Mouse (Mus musculus) mouse trophoblast stem cell (cell line): ENCODE measurements around the gene Dio1.

ENCODE experiments used
- in situ Hi-C, 2 experiments: fragments of 300-500 bp; cut with MseI, MboI; formaldehyde crosslinking; loops; 2 replicates in 1 of 2; 3 replicates in 1 of 2; pipeline ENCODE4 v1.15.1; 2025

Gene Dio1

DNA sequence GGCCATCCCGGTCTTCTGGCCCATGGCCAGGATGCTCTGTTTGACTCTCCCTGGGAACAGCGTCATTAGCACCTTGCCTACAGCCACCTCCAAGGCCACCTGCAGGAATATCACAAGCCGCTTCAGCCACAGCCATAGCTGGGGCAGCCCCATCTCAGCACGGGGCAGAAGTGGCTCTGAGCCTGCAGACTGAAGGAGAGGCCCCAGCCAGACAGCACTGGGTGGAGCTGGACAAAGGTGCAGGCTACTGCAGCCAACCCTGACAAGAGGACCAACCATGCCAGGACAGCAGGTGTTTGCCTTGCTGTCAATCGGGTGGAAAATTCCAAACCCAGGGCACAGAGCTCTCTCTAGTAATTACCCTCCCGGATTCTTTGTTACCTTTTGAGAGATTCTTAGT is at the start of gene Dio1:
Gene Dio1 (minus strand): TSS at position 204 of the 400 bp plus-strand sequence.
- in situ Hi-C loops, result no loop called here

DNA sequence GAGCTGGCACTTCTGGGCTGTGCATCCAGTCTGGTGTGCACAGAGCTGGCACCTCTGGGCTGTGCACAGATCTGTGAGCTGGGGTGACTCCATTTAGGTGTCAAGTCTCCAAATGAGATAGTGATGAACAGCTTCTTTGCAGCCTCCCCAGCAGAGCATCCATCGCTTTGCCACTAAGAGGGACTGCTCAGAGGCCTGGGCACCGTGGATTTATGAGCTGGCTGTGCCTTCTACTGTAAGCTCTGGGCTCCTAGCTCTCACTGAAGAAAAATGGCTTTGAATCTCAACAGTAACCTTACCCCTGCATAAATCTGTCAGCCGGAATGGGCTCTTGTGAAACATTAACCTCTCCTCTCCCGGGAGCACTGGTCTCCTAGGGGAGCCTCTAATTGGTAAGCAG is 47.6 kb upstream of the Dio1 start:
- in situ Hi-C loops, result no loop called here

DNA sequence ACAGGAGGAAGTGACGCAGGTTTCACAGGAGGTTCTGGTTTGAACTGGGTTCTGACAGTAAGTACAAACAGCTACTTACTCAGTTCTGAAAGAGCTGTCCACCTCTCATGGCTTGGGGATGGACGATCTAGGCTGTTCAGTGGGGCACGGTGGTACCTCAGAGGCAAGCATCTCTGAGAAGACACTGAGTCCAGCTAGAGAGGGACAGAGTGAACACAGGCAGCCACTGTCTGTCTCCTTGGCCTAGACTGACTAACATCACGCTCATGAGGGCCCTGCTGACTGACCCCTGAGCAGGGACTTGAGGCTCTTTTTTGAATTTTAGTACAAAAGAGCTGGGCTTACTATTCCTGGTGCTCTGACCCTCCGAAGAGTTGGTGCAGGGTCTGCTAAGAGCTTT is 47.2 kb upstream of the Dio1 start:
- in situ Hi-C loops, result no loop called here

DNA sequence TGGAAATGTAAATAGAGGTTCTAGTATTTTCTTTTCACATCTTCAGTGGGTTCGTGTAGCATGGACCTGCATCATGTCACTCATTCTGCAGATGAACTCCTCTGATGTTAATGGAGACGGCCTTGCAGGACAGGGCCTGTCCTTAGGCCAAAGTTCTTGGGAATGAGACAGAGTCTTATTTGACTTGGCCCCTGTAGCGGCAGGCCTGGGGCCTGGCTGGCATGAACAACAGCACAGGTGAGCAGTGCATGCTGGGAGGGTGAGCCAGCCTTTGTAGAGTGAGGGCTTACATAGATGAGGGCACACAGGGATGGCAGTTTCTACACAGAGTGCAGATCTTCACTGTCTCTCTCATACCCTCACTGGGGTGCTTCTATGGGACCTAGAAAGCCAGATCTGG is 46.6 kb upstream of the Dio1 start:
- in situ Hi-C loops, result no loop called here

DNA sequence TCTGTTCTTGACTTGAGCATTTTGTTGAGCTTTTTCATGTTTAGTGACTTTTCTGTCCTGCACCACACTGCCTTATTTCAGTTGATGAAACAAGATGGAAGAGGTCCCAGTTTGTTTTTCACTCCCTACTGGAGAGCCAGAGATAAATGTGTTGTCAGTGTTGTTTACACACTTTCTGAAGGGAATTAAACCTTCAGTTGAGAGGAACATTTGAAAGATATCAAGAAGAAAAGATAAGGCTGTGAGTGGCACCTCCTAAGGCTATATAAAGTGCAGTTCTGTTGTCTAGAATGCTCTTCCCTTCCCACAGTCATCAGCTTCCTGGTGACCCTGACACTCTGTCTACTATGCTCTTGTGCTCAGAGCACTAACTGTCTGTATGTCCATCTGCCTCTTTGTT is 44.4 kb upstream of the Dio1 start:
- in situ Hi-C loops, result no loop called here

DNA sequence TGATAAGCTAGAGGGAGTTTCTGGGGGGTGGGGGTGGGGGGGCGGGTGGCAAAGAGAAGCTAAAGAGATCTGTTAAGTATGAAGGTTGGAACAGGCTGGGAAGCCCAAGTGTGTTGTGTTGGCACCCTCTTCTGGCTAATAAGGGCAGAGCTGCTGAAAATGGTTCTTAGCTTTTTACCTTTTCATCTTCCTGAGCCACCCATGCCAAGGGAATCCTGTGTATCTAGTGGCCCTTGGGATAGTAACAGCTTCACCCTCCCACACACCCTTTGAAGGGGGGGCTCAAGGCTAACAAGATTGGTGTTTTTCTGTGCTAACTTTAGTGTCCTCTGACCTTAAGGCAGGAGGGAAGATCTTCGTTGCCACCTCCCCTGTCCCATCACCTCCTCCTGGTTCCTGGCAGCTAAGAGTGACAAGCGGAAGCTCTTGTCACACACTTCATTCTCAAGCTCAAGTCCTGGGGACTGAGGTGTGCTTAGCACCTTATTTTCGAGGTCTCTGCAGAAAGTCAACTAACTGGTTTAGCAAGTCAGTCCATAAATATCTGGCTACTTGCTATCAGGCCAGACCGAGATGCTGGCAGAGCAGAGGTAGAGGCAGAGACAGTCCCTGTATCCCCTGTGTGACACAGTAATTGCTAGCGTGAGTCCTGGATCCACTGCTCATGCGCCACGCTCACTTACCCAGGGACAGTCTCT is 42.5 kb upstream of the Dio1 start:
- in situ Hi-C loops, result loop anchor here in 1 of 2 experiments (10.0 kb wide), 1 partner anchor 105 kb away; no protein-coding TSS in a partner anchor

DNA sequence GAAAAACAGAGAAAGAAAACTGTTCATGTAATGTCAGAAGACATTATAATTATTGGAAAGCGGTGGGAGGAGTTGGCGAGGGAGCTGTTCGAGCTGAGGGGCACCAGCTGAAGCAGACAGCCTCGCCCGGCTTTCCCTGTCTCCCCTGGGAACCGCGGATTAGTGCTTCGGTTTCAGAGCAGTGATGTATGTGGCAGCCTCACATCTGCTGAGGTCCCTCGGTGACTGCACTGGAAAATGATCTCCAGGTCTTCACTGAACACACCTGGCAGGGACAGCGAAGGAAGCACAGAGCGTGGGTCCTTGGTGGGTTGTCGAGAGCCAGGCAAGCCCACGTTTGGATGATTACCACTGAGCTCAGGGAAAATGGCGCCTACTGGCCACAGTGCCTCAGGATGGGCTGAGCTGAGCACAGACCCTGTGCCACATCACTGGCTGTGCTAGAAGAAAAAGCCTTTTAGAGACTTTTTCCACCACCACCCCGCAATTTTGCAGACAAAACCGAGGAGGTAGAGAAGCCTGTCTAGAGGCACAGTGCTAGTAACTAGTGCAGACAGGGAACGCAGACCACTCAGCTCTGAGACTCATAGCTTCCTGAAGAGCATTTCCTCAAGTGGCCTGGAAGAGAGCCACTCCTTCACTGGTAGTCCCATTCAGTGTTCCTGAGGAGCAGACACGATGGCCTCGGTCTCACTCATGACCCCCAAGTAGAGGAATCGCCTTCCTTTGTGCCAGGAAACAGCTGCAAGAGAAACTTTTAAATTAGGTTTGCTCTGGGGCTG is 41.8 kb upstream of the Dio1 start:
- in situ Hi-C loops, result loop anchor here in 1 of 2 experiments (10.0 kb wide), 1 partner anchor 104 kb away; no protein-coding TSS in a partner anchor

DNA sequence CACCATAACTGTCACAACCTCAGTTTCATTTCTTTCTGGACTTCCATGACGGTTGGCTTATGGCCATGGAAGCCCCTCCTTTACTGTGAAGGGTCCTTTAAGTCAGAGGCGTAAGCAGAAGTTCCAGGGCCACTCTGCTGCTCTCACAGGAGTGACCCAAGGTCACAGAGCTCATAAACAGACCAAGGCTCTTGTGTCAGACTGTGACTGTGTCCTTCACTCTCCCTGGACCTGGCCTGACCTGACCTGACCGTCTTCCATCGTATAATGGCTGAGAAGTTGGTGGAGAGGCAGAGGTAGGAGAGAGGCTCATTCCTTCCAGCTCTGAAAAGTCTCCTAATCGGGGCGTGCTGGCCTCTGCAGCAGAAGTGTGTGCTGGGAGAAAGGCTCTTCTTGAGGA is 40.3 kb upstream of the Dio1 start:
- in situ Hi-C loops, result loop anchor here in 1 of 2 experiments (10.0 kb wide), 1 partner anchor 102 kb away; no protein-coding TSS in a partner anchor

DNA sequence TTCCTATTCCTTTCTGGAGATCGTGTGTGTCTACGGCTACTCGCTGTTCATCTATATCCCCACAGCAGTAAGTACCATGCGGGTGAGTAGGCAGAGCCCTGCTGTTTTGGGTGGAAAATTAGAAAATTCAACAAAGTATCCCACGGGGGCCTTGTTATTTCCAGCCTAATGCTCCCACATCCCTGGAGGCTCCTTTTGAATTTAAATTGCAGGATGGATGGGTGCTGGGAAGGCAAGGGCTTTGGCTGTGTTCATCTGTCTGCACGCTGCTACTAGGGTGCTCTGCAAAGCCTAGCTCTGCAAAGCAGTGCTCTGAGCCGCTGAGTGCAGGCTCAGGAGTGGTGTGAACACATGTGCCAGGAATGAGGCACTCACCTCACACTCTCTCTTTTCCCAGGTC is 37.6 kb upstream of the Dio1 start:
- in situ Hi-C loops, result loop anchor here in 1 of 2 experiments (10.0 kb wide), 1 partner anchor 100 kb away; no protein-coding TSS in a partner anchor

DNA sequence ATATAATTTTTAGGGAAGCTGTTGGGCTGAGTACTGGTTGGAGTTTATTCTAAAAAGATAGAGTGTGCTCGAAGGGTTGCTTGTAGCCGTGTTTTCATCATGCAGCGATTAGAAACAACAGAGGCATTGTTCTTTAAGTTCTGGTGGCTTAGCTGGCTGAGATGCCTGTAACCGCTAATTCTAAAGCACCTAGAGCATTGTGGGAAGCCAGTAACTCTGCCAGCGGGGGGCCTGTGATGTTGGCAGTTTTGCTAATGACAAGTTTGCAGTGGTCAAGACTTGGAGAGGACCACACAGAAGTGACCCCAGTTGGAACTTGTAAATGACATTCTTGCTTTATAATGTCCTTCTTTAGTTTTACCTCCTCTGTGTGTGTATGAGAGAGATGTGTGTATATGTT is 34.4 kb upstream of the Dio1 start:
- in situ Hi-C loops, result loop anchor here in 1 of 2 experiments (10.0 kb wide), 1 partner anchor 97 kb away; no protein-coding TSS in a partner anchor

DNA sequence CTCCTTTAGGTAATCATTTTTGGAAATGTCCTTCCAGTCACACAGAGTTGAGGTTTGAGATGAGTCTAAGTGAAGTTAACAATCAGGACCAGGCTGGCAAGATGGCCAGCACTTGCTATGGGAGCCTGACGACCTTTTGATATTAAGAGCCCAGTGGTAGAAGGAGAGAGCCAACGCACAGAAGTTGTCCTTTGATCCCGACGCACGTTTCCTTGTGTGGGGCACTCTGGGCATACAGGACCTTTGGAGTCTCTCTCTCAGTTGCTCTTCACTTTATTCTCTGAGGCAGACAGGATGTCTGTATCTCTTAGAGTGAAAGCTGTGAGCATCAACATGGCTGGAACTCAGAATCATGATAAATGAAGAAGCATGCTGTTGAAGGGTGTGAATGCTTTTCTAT is 30.5 kb upstream of the Dio1 start:
- in situ Hi-C loops, result no loop called here

DNA sequence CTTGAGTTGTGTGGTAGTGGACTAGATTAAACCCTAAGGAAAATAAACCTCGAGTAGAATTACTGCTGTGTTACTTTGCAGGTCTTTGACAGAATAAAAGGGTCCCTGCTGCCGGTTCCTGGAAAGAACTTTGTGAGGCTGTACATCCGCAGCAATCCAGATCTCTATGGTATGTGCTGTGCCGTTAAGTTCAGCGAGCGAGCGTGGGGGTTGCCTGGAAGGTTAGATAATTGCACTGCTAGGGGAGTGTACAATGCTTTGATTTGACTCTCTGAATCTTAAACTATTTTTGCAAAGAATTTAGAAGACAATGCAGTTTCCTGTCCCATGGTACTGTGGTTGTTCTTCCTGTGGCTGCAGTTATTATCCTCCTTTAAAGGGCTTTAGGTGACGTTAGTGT is 29.4 kb upstream of the Dio1 start:
- in situ Hi-C loops, result no loop called here

DNA sequence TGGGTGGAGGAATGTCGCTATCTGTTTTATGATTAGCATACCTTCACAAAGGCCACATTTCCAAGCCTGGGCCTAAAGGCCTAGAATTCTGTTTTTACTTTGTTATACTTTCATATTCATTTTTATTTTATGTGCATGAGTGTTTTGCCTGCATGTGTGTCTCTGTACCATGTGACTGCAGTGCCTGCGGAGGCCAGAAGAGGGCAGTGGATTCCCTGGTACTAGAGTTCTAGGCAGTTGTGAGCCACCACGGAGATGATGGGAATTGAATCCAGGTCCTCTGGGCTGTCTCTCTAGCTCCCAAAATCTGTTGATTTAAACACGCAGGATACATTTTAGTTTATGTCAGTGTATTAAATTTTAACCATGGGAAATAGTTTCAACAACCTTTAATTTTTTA is 26.5 kb upstream of the Dio1 start:
- in situ Hi-C loops, result no loop called here

DNA sequence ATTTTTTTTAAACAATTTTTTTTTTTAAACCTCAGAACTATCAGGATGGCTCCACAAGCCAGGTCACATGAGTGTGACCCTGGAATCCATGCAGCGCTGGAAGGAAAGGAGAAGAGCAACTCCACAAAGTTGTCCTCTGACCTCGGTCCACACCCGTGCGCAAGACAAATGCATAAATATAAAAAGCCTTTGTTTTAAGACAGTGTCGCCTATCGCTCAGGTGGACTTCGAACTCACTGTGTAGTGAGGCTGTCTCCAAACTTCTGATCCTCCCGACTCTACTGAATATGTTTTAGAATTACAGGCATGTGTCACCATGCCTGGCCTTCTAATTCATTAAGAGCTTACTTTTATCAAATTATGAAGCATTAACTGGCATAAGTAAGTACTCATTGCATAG is 21.6 kb upstream of the Dio1 start:
- in situ Hi-C loops, result no loop called here

DNA sequence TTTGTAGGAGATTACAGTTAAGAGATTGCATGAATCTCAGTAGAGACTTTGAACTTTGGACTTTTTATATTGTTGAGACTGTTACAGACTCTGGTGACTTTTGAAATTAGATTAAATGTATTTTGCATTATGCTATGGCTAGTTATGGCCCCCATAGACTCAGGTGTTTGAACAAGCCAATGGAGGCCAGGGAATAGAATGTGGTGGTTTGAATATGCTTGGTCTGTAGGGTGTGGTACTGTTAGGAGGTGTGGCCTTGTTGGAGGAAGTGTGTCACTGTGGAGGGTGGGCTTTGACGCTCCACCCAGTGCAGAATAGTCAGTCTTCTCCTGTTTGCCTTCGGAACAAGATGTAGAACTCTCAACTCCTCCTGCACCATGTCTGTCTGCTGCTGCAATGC is 16.1 kb upstream of the Dio1 start:
- in situ Hi-C loops, result no loop called here

DNA sequence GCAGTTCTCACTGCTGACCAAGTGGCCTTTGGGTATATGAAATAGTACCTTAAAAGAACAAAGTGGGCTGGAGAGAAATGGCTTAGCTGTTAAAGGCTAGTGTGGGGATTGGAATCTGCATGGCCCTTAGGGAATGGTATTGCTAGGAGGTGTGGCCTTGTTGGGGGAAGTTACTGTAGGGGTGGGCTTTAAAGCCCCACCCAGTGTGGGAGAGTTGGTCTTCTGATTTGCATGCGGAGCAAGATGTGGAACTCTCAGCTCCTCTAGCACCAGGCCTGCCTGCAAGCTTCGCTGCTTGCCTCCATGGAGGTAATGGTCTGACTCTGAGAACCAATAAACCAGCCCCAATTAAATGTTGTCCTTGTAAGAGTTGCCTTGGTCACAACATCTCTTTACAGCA is 14.1 kb upstream of the Dio1 start:
- in situ Hi-C loops, result no loop called here

DNA sequence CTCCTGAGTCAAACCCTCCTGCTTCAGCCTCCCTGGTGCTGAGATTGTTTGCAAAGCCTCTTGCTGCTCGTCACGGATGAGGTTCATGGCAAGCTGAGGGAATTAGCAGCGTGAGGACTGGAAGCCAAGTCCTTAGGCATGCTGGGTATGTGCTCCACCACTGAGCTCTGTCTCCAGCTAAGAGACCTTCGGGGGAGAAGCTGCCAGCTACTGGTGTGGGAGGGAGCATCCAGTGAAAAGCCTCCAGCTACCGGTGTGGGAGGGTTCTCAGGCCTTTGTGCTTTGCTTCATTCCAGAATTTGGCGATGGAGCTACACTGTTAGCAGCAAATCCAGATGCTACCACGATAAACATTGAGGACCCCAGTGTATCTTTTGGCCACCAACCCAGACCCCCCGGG is 11.7 kb upstream of the Dio1 start:
- in situ Hi-C loops, result no loop called here

DNA sequence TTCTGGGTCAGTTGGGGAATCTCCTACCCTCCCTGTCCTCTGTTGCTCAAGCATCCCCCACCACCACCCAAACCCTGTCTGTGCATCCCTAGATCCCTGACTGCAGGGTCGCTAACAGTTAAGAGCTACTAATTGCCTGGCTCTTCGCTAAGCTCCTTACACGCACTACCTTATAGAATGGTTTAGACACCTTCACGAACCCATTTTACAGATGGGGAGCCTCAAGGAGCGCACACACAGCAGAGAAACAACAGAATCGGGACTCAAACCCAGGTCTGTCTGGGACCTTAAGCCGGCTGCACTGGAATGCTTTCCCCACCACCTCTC is 7.5 kb upstream of the Dio1 start:
- in situ Hi-C loops, result no loop called here

DNA sequence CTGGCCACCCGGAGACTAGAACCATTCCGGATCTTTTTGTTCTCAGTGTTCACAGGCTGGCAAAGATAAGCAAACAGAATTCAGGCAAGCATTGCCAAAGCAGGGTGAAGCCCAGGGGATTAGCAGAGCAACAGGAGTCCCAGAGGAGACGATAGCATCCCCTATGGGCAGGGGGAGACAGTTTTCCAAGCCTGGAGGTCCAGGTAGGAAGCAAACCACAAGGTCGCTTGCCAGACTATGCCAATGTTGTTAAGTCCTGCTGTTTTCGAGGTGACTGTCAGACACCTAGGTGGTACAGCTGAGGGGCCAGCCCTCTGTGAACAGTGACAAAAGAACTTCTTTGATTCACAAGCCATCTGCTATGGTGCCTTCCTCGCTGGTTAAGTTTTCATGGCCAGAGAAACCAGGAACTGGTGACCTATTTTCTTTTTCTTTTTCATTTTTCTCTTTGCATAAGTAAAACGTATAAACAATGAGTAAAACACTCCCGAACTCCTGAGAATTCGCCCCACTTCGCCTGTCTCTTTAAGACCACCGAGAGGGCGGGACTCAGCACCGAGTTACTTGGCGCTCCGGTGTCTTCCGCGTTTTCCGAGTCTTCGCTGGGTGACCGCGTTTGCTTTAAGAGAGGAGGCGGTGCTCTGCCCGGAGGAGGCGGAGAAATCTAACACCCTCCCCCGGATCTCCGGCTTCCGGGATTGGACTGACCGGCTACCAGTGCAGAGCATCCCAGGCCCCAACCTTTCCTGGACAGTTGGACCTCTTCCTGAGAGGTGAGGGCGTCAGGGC is 6.9 kb upstream of the Dio1 start, which contains the start of gene Yipf1:
Gene Yipf1 (plus strand): TSS at position 674 of the 789 bp plus-strand sequence.
- in situ Hi-C loops, result no loop called here

DNA sequence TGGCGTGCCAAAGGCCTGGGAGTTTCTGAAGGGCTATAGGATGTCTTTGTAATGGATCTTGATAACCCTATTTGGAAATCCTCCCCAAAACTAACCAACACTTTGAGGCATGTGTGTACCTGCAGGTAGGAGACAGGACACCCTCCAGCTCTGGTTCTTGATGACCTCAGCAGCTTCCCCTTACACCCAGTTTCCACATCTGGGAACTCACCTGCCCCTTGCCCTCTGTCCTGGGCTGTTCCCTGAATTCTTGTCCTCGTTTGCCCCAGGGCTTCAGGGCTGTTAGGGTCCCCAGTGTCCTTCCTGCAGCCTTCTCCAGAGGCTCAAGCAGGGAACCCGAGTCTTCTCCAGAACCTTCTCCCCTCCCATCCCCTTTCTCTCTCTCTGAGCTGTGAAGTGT is 3.4 kb downstream of the Dio1 start:
- in situ Hi-C loops, result no loop called here

DNA sequence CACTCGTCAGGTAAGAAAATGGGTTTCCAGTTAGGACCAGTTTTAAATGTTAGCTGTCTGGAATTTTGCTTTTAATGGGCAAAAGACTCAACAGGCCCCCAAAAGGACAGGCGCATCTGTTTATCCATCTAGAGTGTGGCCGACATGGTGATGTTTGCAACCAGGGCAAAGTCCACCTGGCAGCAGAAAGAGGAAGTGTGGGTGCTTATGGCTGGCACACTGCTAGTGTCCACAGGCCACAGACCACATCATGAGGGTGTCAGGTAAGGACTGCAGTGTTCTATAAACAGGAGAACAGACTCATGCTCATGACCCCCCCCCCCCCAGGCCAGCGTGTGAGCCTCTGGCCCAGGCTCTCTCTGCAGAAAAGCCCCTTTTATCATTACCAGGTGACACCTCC is 4.1 kb downstream of the Dio1 start:
- in situ Hi-C loops, result no loop called here

DNA sequence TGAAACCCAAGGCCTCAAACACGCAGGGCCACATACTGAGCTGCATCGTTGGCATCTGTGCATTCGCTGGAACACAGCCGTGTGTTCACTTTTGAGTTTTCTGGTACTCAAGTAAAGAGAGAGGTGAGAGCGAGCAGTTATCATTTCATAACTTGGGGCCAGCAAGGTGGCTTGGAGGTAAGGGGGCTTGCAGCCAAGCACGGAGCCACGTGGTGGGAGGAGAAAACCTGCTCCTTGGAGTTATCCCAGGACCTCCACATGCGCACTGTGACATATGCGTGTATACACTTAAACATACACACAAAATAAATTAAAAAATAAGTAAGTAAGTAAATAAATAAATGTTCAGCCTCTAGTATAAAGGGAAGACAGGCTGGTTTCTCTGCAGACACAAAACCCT is 4.7 kb downstream of the Dio1 start:
- in situ Hi-C loops, result no loop called here
